Mouse (Mus musculus) CH12.LX (cell line): ENCODE results near the gene Wnt11. TPM values are rescaled to one million over a fixed set of nuclear protein-coding genes. Genes with fewer than 3 reads are reported as not detected.

Experiments
- DNase-seq: peaks from one replicate; pipeline ENCODE4 v3.0.0-alpha.2; 2013; ENCODE audit errors: extremely low read depth
- H3K27ac ChIP-seq: 2 replicates; pipeline ENCODE4 v1.5.1; 2012; ENCODE audit warnings: low read depth, mild to moderate bottlenecking, control low read depth, moderate library complexity; ENCODE audit not compliant: insufficient read depth
- H3K27me3 ChIP-seq: replicated peaks from 2 replicates; pipeline ENCODE3; 2012; ENCODE audit warnings: inconsistent platforms
- H3K36me3 ChIP-seq, 2 experiments: replicated peaks in 1 of 2; 2 replicates each; pipeline versions ENCODE3 to v1.6.1; 2012; ENCODE audit warnings: inconsistent platforms in 1 of 2, low read length in 1 of 2, mild to moderate bottlenecking in 1 of 2, mixed read lengths in 1 of 2, moderate library complexity in 1 of 2; ENCODE audit not compliant: control insufficient read depth in 1 of 2, insufficient read depth in 1 of 2
- H3K4me1 ChIP-seq, 2 experiments: 2 replicates each; pipeline ENCODE4 v1.6.1; 2012; ENCODE audit warnings: inconsistent platforms in 1 of 2, moderate library complexity in 1 of 2; ENCODE audit not compliant: insufficient read depth in 2 of 2, control insufficient read depth in 1 of 2
- H3K4me2 ChIP-seq: 2 replicates; pipeline ENCODE4 v1.6.1; 2012; ENCODE audit warnings: low read depth, mild to moderate bottlenecking, control low read depth; ENCODE audit not compliant: poor library complexity, insufficient read depth, severe bottlenecking
- H3K4me3 ChIP-seq, 3 experiments: fragments of 150-350 bp in 1 of 3; sonication (generic) in 1 of 3; replicated peaks in 1 of 3; 2 replicates each; pipeline versions ENCODE3 to v1.5.1; 2011 to 2012; ENCODE audit warnings: low read depth in 2 of 3, low read length in 2 of 3, mild to moderate bottlenecking in 2 of 3, moderate library complexity in 2 of 3, control low read depth in 1 of 3, improper control_type of control experiment in 1 of 3, inconsistent platforms in 1 of 3, mixed read lengths in 1 of 3; ENCODE audit not compliant: poor library complexity in 1 of 3
- H3K79me2 ChIP-seq: replicated peaks from 2 replicates; pipeline ENCODE4 v1.6.1; 2012; ENCODE audit warnings: mild to moderate bottlenecking, moderate library complexity; ENCODE audit not compliant: control insufficient read depth, poor library complexity, insufficient read depth, severe bottlenecking; ENCODE audit errors: extremely low read depth
- H3K9ac ChIP-seq: 2 replicates; pipeline ENCODE4 v1.6.1; 2012; ENCODE audit warnings: low read depth, mild to moderate bottlenecking, control low read depth, moderate library complexity; ENCODE audit not compliant: insufficient read depth
- H3K9me3 ChIP-seq: replicated peaks from 2 replicates; pipeline ENCODE3; 2012; ENCODE audit warnings: low read length, inconsistent platforms, mixed read lengths
- BHLHE40 ChIP-seq: IDR thresholded peaks from 2 replicates; pipeline ENCODE4 v1.6.1; 2011; ENCODE audit warnings: mild to moderate bottlenecking, low read depth, low read length, improper control_type of control experiment
- CHD2 ChIP-seq: IDR thresholded peaks from 2 replicates; pipeline ENCODE4 v1.6.1; 2011; ENCODE audit warnings: low read length, improper control_type of control experiment
- ETS1 ChIP-seq: conservative IDR thresholded peaks from 2 replicates; pipeline ENCODE4 v1.6.1; 2012; ENCODE audit warnings: low read depth, mild to moderate bottlenecking, inconsistent platforms, low read length, improper control_type of control experiment, moderate library complexity
- GABPA ChIP-seq: IDR thresholded peaks from 2 replicates; pipeline ENCODE4 v1.6.1; 2012; ENCODE audit warnings: low read depth, low read length, improper control_type of control experiment, inconsistent platforms; ENCODE audit not compliant: insufficient replicate concordance
- HCFC1 ChIP-seq: IDR thresholded peaks from 2 replicates; pipeline ENCODE4 v1.6.1; 2012; ENCODE audit warnings: low read depth, mild to moderate bottlenecking, inconsistent platforms, low read length, improper control_type of control experiment
- JUN ChIP-seq: IDR thresholded peaks from 2 replicates; pipeline ENCODE4 v1.6.1; 2011; ENCODE audit warnings: low read depth, mild to moderate bottlenecking, low read length, improper control_type of control experiment, moderate library complexity; ENCODE audit not compliant: insufficient read depth
- KAT2A ChIP-seq: IDR thresholded peaks from 2 replicates; pipeline ENCODE4 v1.6.1; 2012; ENCODE audit warnings: low read length, improper control_type of control experiment, inconsistent platforms; ENCODE audit not compliant: insufficient replicate concordance
- MAZ ChIP-seq: IDR thresholded peaks from 2 replicates; pipeline ENCODE4 v1.6.1; 2012; ENCODE audit warnings: low read depth, mild to moderate bottlenecking, inconsistent platforms, low read length, improper control_type of control experiment, moderate library complexity
- MEF2A ChIP-seq: IDR thresholded peaks from 2 replicates; pipeline ENCODE4 v1.6.1; 2014; ENCODE audit warnings: low read depth, mild to moderate bottlenecking, inconsistent platforms, low read length, improper control_type of control experiment, borderline replicate concordance
- POLR2A ChIP-seq: IDR thresholded peaks from 2 replicates; pipeline ENCODE4 v1.6.1; 2011; ENCODE audit warnings: low read depth, mild to moderate bottlenecking, improper control_type of control experiment, low read length
- POLR2AphosphoS2 ChIP-seq: IDR thresholded peaks from 2 replicates; pipeline ENCODE4 v1.6.1; 2011; ENCODE audit warnings: low read depth, low read length, improper control_type of control experiment
- RAD21 ChIP-seq: IDR thresholded peaks from 2 replicates; pipeline ENCODE4 v1.6.1; 2011; ENCODE audit warnings: low read depth, mild to moderate bottlenecking, low read length, improper control_type of control experiment, moderate library complexity
- USF1 ChIP-seq: IDR thresholded peaks from 2 replicates; pipeline ENCODE4 v1.6.1; 2014; ENCODE audit warnings: low read depth, mild to moderate bottlenecking, inconsistent platforms, low read length, improper control_type of control experiment
- ZC3H11A ChIP-seq: IDR thresholded peaks from 2 replicates; pipeline ENCODE4 v1.6.1; 2012; ENCODE audit warnings: low read depth, mild to moderate bottlenecking, inconsistent platforms, low read length, improper control_type of control experiment
- ZKSCAN1 ChIP-seq: IDR thresholded peaks from 2 replicates; pipeline ENCODE4 v1.6.1; 2012; ENCODE audit warnings: low read depth, inconsistent platforms, low read length, improper control_type of control experiment, borderline replicate concordance
- ZMIZ1 ChIP-seq: IDR thresholded peaks from 2 replicates; pipeline ENCODE4 v1.6.1; 2012; ENCODE audit warnings: low read depth, mild to moderate bottlenecking, inconsistent platforms, low read length, improper control_type of control experiment
- dilution Hi-C: fragments of 300-500 bp; cut with MboI; formaldehyde crosslinking; loops from 2 replicates; pipeline ENCODE4 v1.14.3; 2020; ENCODE audit warnings: low sequenced_read_pairs; ENCODE audit not compliant: extremely low pct_unique_long_range_greater_than_20kb, extremely low pct_ligation_motif_present
- in situ Hi-C: fragments of 300-500 bp; cut with MboI; formaldehyde crosslinking; loops from 3 replicates; pipeline ENCODE4 v1.14.3; 2019; ENCODE audit warnings: low sequenced_read_pairs, low pct_ligation_motif_present, low pct_unique_long_range_greater_than_20kb, mixed read lengths
- polyA plus RNA-seq: library from polyadenylated mRNA; unstranded; fragments of >175 nt; gene quantifications from 2 replicates; pipeline ENCODE4 v1.2.1, GENCODE M21; 2012; ENCODE audit warnings: low read depth; ENCODE audit not compliant: insufficient read length
- total RNA-seq, 2 experiments: library from RNA; depleted of rRNA; stranded (reverse); fragments of 300-350 nt in 1 of 2; fragments of >200 nt in 1 of 2; gene quantifications; 2 replicates each; pipeline ENCODE4 v1.2.3; 2012 to 2014

Gene Wnt11
- total and polyA plus RNA-seq, 3 experiments: 0.21 TPM; not detected in 2

- no peaks in the 10 kb centered on the region for H3K79me2 ChIP-seq
- H3K27ac ChIP-seq: no peak overlapping the region
- H3K27me3 ChIP-seq: peaks cover 65% of the 10 kb centered on the region
- no peak overlapping the region for H3K4me3 ChIP-seq
- peaks cover 2% of the 10 kb centered on the region for H3K9me3 ChIP-seq
- dilution Hi-C loops (no loop called here), in situ Hi-C loops (loop anchor here (10.0 kb wide), 1 partner anchor 346 kb away; the partner anchor contains the start of gene Lrrc32)
- H3K4me2 ChIP-seq: no peak overlapping the region
- H3K4me1 ChIP-seq: peaks cover 5 to 18% of the 10 kb centered on the region in 2 experiments; a peak in 2 of 4 replicates
- DNase-seq: no peak
- TF ChIP-seq RAD21 (no peak), KAT2A (no peak), USF1 (no peak), BHLHE40 (no peak), MAZ (no peak), MEF2A (no peak), ETS1 (no peak), JUN (no peak), POLR2A (no peak), CHD2 (no peak), GABPA (no peak), HCFC1 (no peak), POLR2AphosphoS2 (no peak), ZMIZ1 (no peak), ZKSCAN1 (no peak)
- TF ChIP-seq, all 38 proteins: peak for 0
- H3K36me3 ChIP-seq: no peaks in the 10 kb centered on the region
- H3K9ac ChIP-seq: no peak overlapping the region
Observed at GRCm38 (mm10) chr7:98831290-98831689, 3.6 kb upstream of the Wnt11 start.

GRCm38 (mm10) chr7:98835519-98836441, 868 bp downstream of the Wnt11 start:
- DNase-seq: no peak
- Histone ChIP-seq H3K9ac (no peak overlapping the region), H3K4me2 (no peak overlapping the region), H3K79me2 (no peaks in the 10 kb centered on the region), H3K4me3 (no peak overlapping the region), H3K36me3 (no peaks in the 10 kb centered on the region), H3K27me3 (peaks cover 97% of the 10 kb centered on the region), H3K9me3 (peaks cover 2% of the 10 kb centered on the region), H3K4me1 (peaks cover 5 to 30% of the 10 kb centered on the region in 2 experiments; a peak in 3 of 4 replicates), H3K27ac (no peak overlapping the region)
- dilution Hi-C loops (no loop called here), in situ Hi-C loops (loop anchor here (5.0 to 10.0 kb wide), 2 partner anchors 78 to 351 kb away; partner anchors contain the start of gene Lrrc32)
- TF ChIP-seq ZC3H11A: no peak
